Mouse (Mus musculus) kidney, adult 2 months (tissue): Measurements from ENCODE around the gene Llph. TPM values are rescaled to one million over a fixed set of nuclear protein-coding genes. Genes with fewer than 3 reads are reported as not detected.

Experiments
- DNase-seq: peaks from one replicate; pipeline ENCODE4 v3.0.0; 2021
- H3K27ac ChIP-seq: fragments of 200-500 bp; 2 replicates; pipeline ENCODE4 v1.5.1; 2012; ENCODE audit warnings: low read depth, low read length, control low read depth, inconsistent platforms; ENCODE audit not compliant: insufficient read depth
- H3K27me3 ChIP-seq: fragments of 200-500 bp; replicated peaks from 2 replicates; pipeline ENCODE4 v1.6.1; 2012; ENCODE audit warnings: mild to moderate bottlenecking, moderate library complexity, low read length, inconsistent platforms; ENCODE audit not compliant: control insufficient read depth, insufficient read depth
- H3K36me3 ChIP-seq: fragments of 200-500 bp; 2 replicates; pipeline ENCODE4 v1.6.1; 2012; ENCODE audit warnings: mild to moderate bottlenecking, moderate library complexity, low read length, inconsistent platforms; ENCODE audit not compliant: control insufficient read depth, insufficient read depth
- H3K4me1 ChIP-seq: fragments of 200-500 bp; 2 replicates; pipeline ENCODE4 v1.6.1; 2011; ENCODE audit warnings: low read length; ENCODE audit not compliant: control insufficient read depth, insufficient read depth
- H3K4me3 ChIP-seq: fragments of 200-500 bp; 2 replicates; pipeline ENCODE4 v1.5.1; 2011; ENCODE audit warnings: mild to moderate bottlenecking, low read depth, low read length, control low read depth; ENCODE audit not compliant: insufficient read depth
- CTCF ChIP-seq: fragments of 200-500 bp; conservative IDR thresholded peaks from 2 replicates; pipeline ENCODE4 v1.5.1; 2011; ENCODE audit warnings: low read depth, mild to moderate bottlenecking, control low read depth, low read length, moderate library complexity, mixed read lengths; ENCODE audit not compliant: insufficient read depth, insufficient read length
- POLR2A ChIP-seq: fragments of 200-500 bp; IDR thresholded peaks from one replicate; pipeline ENCODE4 v1.6.1; 2011; ENCODE audit warnings: low read depth, low read length, control low read depth
- WGBS: fragments of 180-500 bp; shearing (Covaris S2); methylation state at CpG from one replicate; pipeline ENCODE4 v1.1.7; 2018; 5-methylcytosine and 5-hydroxymethylcytosine counted together
- polyA plus RNA-seq: library from polyadenylated mRNA; depleted of rRNA; stranded (reverse); fragments of >200 nt; gene quantifications from 2 replicates; pipeline ENCODE4 v1.2.3, GENCODE M21; 2012

The Llph gene
- polyA plus RNA-seq, 1 experiment = 9.5 TPM

GRCm38 (mm10) chr10:120192278-120192677, 34.6 kb upstream of the Llph start:
- Histone ChIP-seq H3K36me3 (no peaks in the 10 kb centered on the region), H3K4me1 (peaks cover 4% of the 10 kb centered on the region; the same call in 1 of the 2 replicates), H3K27ac (no peak overlapping the region), H3K4me3 (no peak overlapping the region), H3K27me3 (no peaks in the 10 kb centered on the region)
- TF ChIP-seq POLR2A (no peak), CTCF (no peak)
- WGBS = 85% methylated on average over 4 of the region's 4 CpGs
- no peak for DNase-seq

- Histone ChIP-seq H3K27me3 (no peaks in the 10 kb centered on the region), H3K27ac (no peak overlapping the region), H3K36me3 (no peaks in the 10 kb centered on the region), H3K4me1 (peaks cover 4% of the 10 kb centered on the region; the same call in 1 of the 2 replicates), H3K4me3 (no peak overlapping the region)
- no peak for TF ChIP-seq CTCF
- no peak for TF ChIP-seq POLR2A
- WGBS = 88% methylated on average over 8 of the region's 8 CpGs
- no peak for DNase-seq
Measured at GRCm38 (mm10) chr10:120193255-120193654, 33.6 kb upstream of the Llph start.

GRCm38 (mm10) chr10:120197061-120197835, 29.6 kb upstream of the Llph start:
- 76% methylated on average over 14 of the region's 14 CpGs for WGBS
- no peaks in the 10 kb centered on the region for H3K36me3 ChIP-seq

GRCm38 (mm10) chr10:120201131-120201921, 25.5 kb upstream of the Llph start, which contains the start of gene Tmbim4:
TSS of gene Tmbim4 (plus strand) at chr10:120201590.
- Histone ChIP-seq H3K27ac (peak within 1 kb of the TSS; percentile 40), H3K36me3 (no peaks in the 10 kb centered on the region), H3K4me1 (no peaks in the 10 kb centered on the region), H3K27me3 (no peaks in the 10 kb centered on the region), H3K4me3 (peak within 1 kb of the TSS; percentile 75)
- 3% methylated on average over 65 of the region's 65 CpGs for WGBS
- DNase-seq = peak; percentile 85
- no peak for TF ChIP-seq CTCF
- TF ChIP-seq POLR2A = no peak

More at GRCm38 (mm10) chr10:120197061-120197835, 29.6 kb upstream of the Llph start:
- no peaks in the 10 kb centered on the region for H3K4me1 ChIP-seq
- no peak for TF ChIP-seq POLR2A
- no peak for TF ChIP-seq CTCF
- no peak overlapping the region for H3K4me3 ChIP-seq
- H3K27me3 ChIP-seq = no peaks in the 10 kb centered on the region
- no peak for DNase-seq
- no peak overlapping the region for H3K27ac ChIP-seq

GRCm38 (mm10) chr10:120201961-120202402, 24.9 kb upstream of the Llph start, which contains the start of gene Irak3:
TSS of gene Irak3 (minus strand) at chr10:120202130.
- WGBS = under 1% methylated on average over 13 of the region's 13 CpGs
- H3K27ac ChIP-seq = peak within 1 kb of the TSS; percentile 40
- no peaks in the 10 kb centered on the region for H3K4me1 ChIP-seq
- H3K36me3 ChIP-seq = no peaks in the 10 kb centered on the region
- peak within 1 kb of the TSS; percentile 75 for H3K4me3 ChIP-seq
- DNase-seq = peak; percentile 86
- TF ChIP-seq POLR2A (no peak), CTCF (peak; percentile 91)
- no peaks in the 10 kb centered on the region for H3K27me3 ChIP-seq

GRCm38 (mm10) chr10:120202467-120203250, 24.2 kb upstream of the Llph start:
- no peak for DNase-seq
- no peak for TF ChIP-seq CTCF
- TF ChIP-seq POLR2A = no peak
- Histone ChIP-seq H3K27ac (no peak overlapping the region), H3K4me1 (no peaks in the 10 kb centered on the region), H3K4me3 (no peak overlapping the region), H3K36me3 (no peaks in the 10 kb centered on the region), H3K27me3 (no peaks in the 10 kb centered on the region)
- WGBS = 60% methylated on average over 16 of the region's 16 CpGs
